Mouse (Mus musculus): ENCODE results near the gene Hist1h1d.
"Not testable (repeated sequence)": the region's sequence is repeated elsewhere in the genome, so short reads cannot be mapped to it uniquely, and the experiment has no call there.

- not testable (repeated sequence) for TF ChIP-seq SIN3A (IDR thresholded peaks at IDR 0.05; ENCODE audit: low read length); GABPA (IDR thresholded peaks at IDR 0.05; ENCODE audit: low read depth, low read length)
These were observed 7.6 kb downstream of the Hist1h1d start for GRCm38 (mm10) chr13:23560699-23561098.
